Mouse (Mus musculus): Measurements from ENCODE around the gene Zfp354c. TPM values are rescaled to one million over a fixed set of nuclear protein-coding genes. Genes with fewer than 3 reads are reported as not detected.

Gene Zfp354c
- total RNA-seq, 2 experiments from 2014 or later = 43.3 to 44.2 TPM

GRCm38 (mm10) chr11:50814233-50814632, 13.3 kb downstream of the Zfp354c start:
- no peak overlapping the region for H3K27ac ChIP-seq
- intact Hi-C loops (cut with DNase I) = no loop called here
- TF ChIP-seq CTCF (IDR thresholded peaks at IDR 0.05) = no peak
- DNase-seq (ENCODE audit: extremely low spot score in 1 of 2, low spot score in 2 of 2) = no peak
- no peak overlapping the region for H3K4me3 ChIP-seq

GRCm38 (mm10) chr11:50798836-50799235, 28.7 kb downstream of the Zfp354c start:
- Histone ChIP-seq H3K4me3 (no peak overlapping the region), H3K27ac (no peak overlapping the region)
- DNase-seq (ENCODE audit: extremely low spot score in 1 of 2, low spot score in 2 of 2) = no peak
- no peak; the same call in 1 of the 2 replicates for TF ChIP-seq CTCF (IDR thresholded peaks at IDR 0.05)
- intact Hi-C loops (cut with DNase I) = no loop called here

GRCm38 (mm10) chr11:50797674-50798073, 29.9 kb downstream of the Zfp354c start:
- Histone ChIP-seq H3K4me3 (no peak overlapping the region), H3K27ac (no peak overlapping the region)
- DNase-seq (ENCODE audit: extremely low spot score in 1 of 2, low spot score in 2 of 2) = no peak
- TF ChIP-seq CTCF (IDR thresholded peaks at IDR 0.05) = no peak
- intact Hi-C loops (cut with DNase I) = no loop called here

- no peak for DNase-seq (ENCODE audit: extremely low spot score in 1 of 2, low spot score in 2 of 2)
- TF ChIP-seq CTCF (IDR thresholded peaks at IDR 0.05) = no peak
- intact Hi-C loops (cut with DNase I) = no loop called here
- no peak overlapping the region for H3K27ac ChIP-seq
- H3K4me3 ChIP-seq = no peak overlapping the region
These were observed 56.5 kb downstream of the Zfp354c start for GRCm38 (mm10) chr11:50771006-50771405.

- no peak overlapping the region; the same call in 1 of the 2 replicates for H3K4me3 ChIP-seq
- peak; percentile 80 to 92 for DNase-seq (ENCODE audit: extremely low spot score in 1 of 2, low spot score in 2 of 2)
- TF ChIP-seq CTCF (IDR thresholded peaks at IDR 0.05) = peak; percentile 92
- H3K27ac ChIP-seq = 0 out of 2 replicates have a peak overlapping the region, but pooled peaks have one; percentile 25
- intact Hi-C loops (cut with DNase I) = loop anchor here (1.0 to 2.0 kb wide), 4 partner anchors 144 to 326 kb away; partner anchors contain the start of gene Adamts2
These were observed 58.4 kb downstream of the Zfp354c start for GRCm38 (mm10) chr11:50768995-50769749.

GRCm38 (mm10) chr11:50767039-50767438, 60.5 kb downstream of the Zfp354c start:
- peak; percentile 62 for TF ChIP-seq CTCF (IDR thresholded peaks at IDR 0.05)
- intact Hi-C loops (cut with DNase I) = no loop called here
- no peak overlapping the region for H3K27ac ChIP-seq
- DNase-seq (ENCODE audit: extremely low spot score in 1 of 2, low spot score in 2 of 2) = peak; percentile 29 to 41
- H3K4me3 ChIP-seq = no peak overlapping the region

- no peak for TF ChIP-seq CTCF (IDR thresholded peaks at IDR 0.05)
- H3K27ac ChIP-seq = no peak overlapping the region
- no peak for DNase-seq (ENCODE audit: extremely low spot score in 1 of 2, low spot score in 2 of 2)
- intact Hi-C loops (cut with DNase I) = no loop called here
- H3K4me3 ChIP-seq = no peak overlapping the region
These were observed 61.1 kb downstream of the Zfp354c start for GRCm38 (mm10) chr11:50766461-50766860.

Other genes with a start within 250 kb of the Zfp354c start
- gene Adamts2, start 225.6 kb downstream of the Zfp354c start, total RNA-seq (2021) = 10 to 100 TPM; 10.9 to 13.0 TPM
- 1 to 10 TPM; 3.0 to 4.3 TPM for gene Zfp879, start 13.8 kb upstream of the Zfp354c start, total RNA-seq (2021)
- not detected for gene Grm6, start 23.0 kb upstream of the Zfp354c start, total RNA-seq (2021)
- 1 to 10 TPM; 6.5 TPM for gene Zfp454, start 59.9 kb upstream of the Zfp354c start, total RNA-seq (2021)
- 10 to 100 TPM; 23.8 to 24.8 TPM for gene Zfp2, start 88.4 kb upstream of the Zfp354c start, total RNA-seq (2021)
- gene Zfp354b, start 103.9 kb upstream of the Zfp354c start, total RNA-seq (2021) = 1 to 10 TPM; 5.3 to 6.7 TPM
- gene 4933414I15Rik, start 116.0 kb upstream of the Zfp354c start, total RNA-seq (2021) = not detected
- not detected for gene Prop1, start 126.0 kb upstream of the Zfp354c start, total RNA-seq (2021)
- gene Olfr1378, start 138.8 kb upstream of the Zfp354c start, total RNA-seq (2021) = not detected
- not detected for gene Olfr1377, start 154.2 kb upstream of the Zfp354c start, total RNA-seq (2021)
- not detected for gene Olfr51, start 175.9 kb upstream of the Zfp354c start, total RNA-seq (2021)
- gene Olfr54, start 186.5 kb upstream of the Zfp354c start, total RNA-seq (2021) = not detected
- gene Olfr1375, start 220.4 kb upstream of the Zfp354c start, total RNA-seq (2021) = not detected
- 1 to 10 TPM; 6.5 to 8.5 TPM for gene Zfp354a, start 231.5 kb upstream of the Zfp354c start, total RNA-seq (2021)

Measured in left cerebral cortex, adult 2 months (tissue).